Mouse (Mus musculus) heart, embryonic 14.5 days (tissue): ENCODE measurements around the gene Tfcp2l1. TPM values are rescaled to one million over a fixed set of nuclear protein-coding genes. Genes with fewer than 3 reads are reported as not detected.
"Not testable (repeated sequence)": the region's sequence is repeated elsewhere in the genome, so short reads cannot be mapped to it uniquely, and the experiment has no call there.

ENCODE experiments used
- ATAC-seq: fragments of 200-750 bp; cut with Nextera tagmentation; 2 replicates; pipeline ENCODE4 v1.8.0; 2017; ENCODE audit warnings: low read depth, moderate TSS enrichment; ENCODE audit not compliant: insufficient number of reproducible peaks, insufficient read depth, low FRiP score
- H3K27ac ChIP-seq, 2 experiments: fragments of 200-500 bp in 1 of 2; fragments of 300-500 bp in 1 of 2; sonication (generic) in 1 of 2; replicated peaks in 1 of 2; 2 replicates each; pipeline ENCODE4 v1.5.1; 2012 to 2014; ENCODE audit warnings: low read depth in 2 of 2, low read length in 2 of 2, control low read depth in 1 of 2, mild to moderate bottlenecking in 1 of 2, mixed read lengths in 1 of 2; ENCODE audit not compliant: control insufficient read depth in 1 of 2, insufficient read depth in 1 of 2
- H3K27me3 ChIP-seq: fragments of 300-500 bp; sonication (generic); 2 replicates; pipeline ENCODE4 v1.6.1; 2014; ENCODE audit warnings: mild to moderate bottlenecking, low read length, control low read depth; ENCODE audit not compliant: control insufficient read depth, insufficient read depth
- H3K36me3 ChIP-seq: fragments of 300-500 bp; sonication (generic); 2 replicates; pipeline ENCODE4 v1.6.1; 2014; ENCODE audit warnings: mild to moderate bottlenecking, control low read depth, low read length, mixed read lengths; ENCODE audit not compliant: control insufficient read depth, insufficient read depth
- H3K4me1 ChIP-seq, 2 experiments: fragments of 200-500 bp in 1 of 2; fragments of 300-500 bp in 1 of 2; sonication (generic) in 1 of 2; 2 replicates each; pipeline ENCODE4 v1.6.1; 2012 to 2014; ENCODE audit warnings: low read length in 2 of 2, control low read depth in 1 of 2, mixed read lengths in 1 of 2; ENCODE audit not compliant: control insufficient read depth in 2 of 2, insufficient read depth in 2 of 2
- H3K4me2 ChIP-seq: fragments of 300-500 bp; sonication (generic); 2 replicates; pipeline ENCODE4 v1.6.1; 2014; ENCODE audit warnings: mild to moderate bottlenecking, low read length
- H3K4me3 ChIP-seq, 2 experiments: fragments of 200-500 bp in 1 of 2; fragments of 300-500 bp in 1 of 2; sonication (generic) in 1 of 2; 2 replicates each; pipeline ENCODE4 v1.5.1; 2012 to 2014; ENCODE audit warnings: low read length in 2 of 2, mild to moderate bottlenecking in 2 of 2, control low read depth in 1 of 2, low read depth in 1 of 2, moderate library complexity in 1 of 2; ENCODE audit not compliant: control insufficient read depth in 1 of 2, insufficient read depth in 1 of 2
- H3K9ac ChIP-seq: fragments of 300-500 bp; sonication (generic); 2 replicates; pipeline ENCODE4 v1.6.1; 2014; ENCODE audit warnings: mild to moderate bottlenecking, low read length
- H3K9me3 ChIP-seq: fragments of 300-500 bp; sonication (generic); 2 replicates; pipeline ENCODE4 v1.6.1; 2016; ENCODE audit warnings: low read length, control low read depth; ENCODE audit not compliant: control insufficient read depth
- WGBS: fragments of 180-500 bp; shearing (Covaris S2); extraction: QIAGEN DNeasy Blood & Tissue Kit; methylation state at CpG from one replicate; pipeline ENCODE4 v1.1.7; 2014; 5-methylcytosine and 5-hydroxymethylcytosine counted together
- polyA plus RNA-seq: library from polyadenylated mRNA; unstranded; fragments of >200 nt; fragmentation: Nextera tagmentation; extraction: Ambion mirVana; gene quantifications from 2 replicates; pipeline ENCODE4 v1.2.1, GENCODE M21; 2014

Gene Tfcp2l1
- polyA plus RNA-seq, 1 experiment from 2014 or later: 1.3 TPM

- 82% methylated on average over 3 of the region's 3 CpGs for WGBS
- no peak for ATAC-seq
- Histone ChIP-seq H3K36me3 (peaks cover 100% of the 10 kb centered on the region), H3K4me1 (peaks cover 0 to 14% of the 10 kb centered on the region in 2 experiments; a peak in 3 of 4 replicates), H3K4me3 (no peak overlapping the region), H3K27ac (no peak overlapping the region), H3K9ac (no peak overlapping the region), H3K4me2 (no peak overlapping the region), H3K27me3 (no peaks in the 10 kb centered on the region), H3K9me3 (no peaks in the 10 kb centered on the region)
These were observed 29.4 kb upstream of the Tfcp2l1 start for GRCm38 (mm10) chr1:118598339-118598738.

- no peaks in the 10 kb centered on the region for H3K27me3 ChIP-seq
- ATAC-seq: no peak
- WGBS: 86% methylated on average over 3 of the region's 3 CpGs
- H3K4me2 ChIP-seq: no peak overlapping the region
- peaks cover 30% of the 10 kb centered on the region for H3K36me3 ChIP-seq
- no peak overlapping the region for H3K27ac ChIP-seq
- no peaks in the 10 kb centered on the region for H3K9me3 ChIP-seq
- H3K4me3 ChIP-seq: no peak overlapping the region
- H3K9ac ChIP-seq: no peak overlapping the region
- no peaks in the 10 kb centered on the region for H3K4me1 ChIP-seq
These were observed 14.0 kb upstream of the Tfcp2l1 start for GRCm38 (mm10) chr1:118613631-118614183.

GRCm38 (mm10) chr1:118621055-118621454 is 6.7 kb upstream of the Tfcp2l1 start:
- not testable (repeated sequence) for H3K36me3 ChIP-seq, H3K4me3 ChIP-seq, H3K4me2 ChIP-seq, H3K27ac ChIP-seq, H3K27me3 ChIP-seq, H3K9ac ChIP-seq, ATAC-seq, H3K9me3 ChIP-seq, H3K4me1 ChIP-seq
- WGBS: 90% methylated on average over 4 of the region's 5 CpGs

GRCm38 (mm10) chr1:118622857-118623256 is 4.9 kb upstream of the Tfcp2l1 start:
- no peak overlapping the region for H3K27ac ChIP-seq
- no peaks in the 10 kb centered on the region; the same call in 1 of the 2 replicates for H3K27me3 ChIP-seq
- H3K4me3 ChIP-seq: no peak overlapping the region
- no peak overlapping the region for H3K4me2 ChIP-seq
- no peaks in the 10 kb centered on the region for H3K36me3 ChIP-seq
- H3K9me3 ChIP-seq: no peaks in the 10 kb centered on the region
- ATAC-seq: no peak
- H3K4me1 ChIP-seq: no peaks in the 10 kb centered on the region; a peak in 1 of 4 replicates
- 48% methylated on average over 3 of the region's 3 CpGs for WGBS
- no peak overlapping the region for H3K9ac ChIP-seq

GRCm38 (mm10) chr1:118625461-118625860 is 2.3 kb upstream of the Tfcp2l1 start:
- Histone ChIP-seq H3K27me3 (peaks cover 8% of the 10 kb centered on the region; the same call in 1 of the 2 replicates), H3K27ac (no peak overlapping the region), H3K9me3 (no peaks in the 10 kb centered on the region), H3K4me2 (no peak overlapping the region), H3K4me3 (no peak overlapping the region), H3K9ac (no peak overlapping the region), H3K36me3 (no peaks in the 10 kb centered on the region), H3K4me1 (no peaks in the 10 kb centered on the region; a peak in 2 of 4 replicates)
- WGBS: 55% methylated on average over 6 of the region's 6 CpGs
- ATAC-seq: no peak

- 28% methylated on average over 2 of the region's 2 CpGs for WGBS
These were observed 1.8 kb upstream of the Tfcp2l1 start for GRCm38 (mm10) chr1:118625921-118626320.

GRCm38 (mm10) chr1:118626452-118626851 is 1.3 kb upstream of the Tfcp2l1 start:
- 75% methylated on average over 2 of the region's 2 CpGs for whole genome bisulfite sequencing
- Histone ChIP-seq H3K27me3 (peaks cover 8% of the 10 kb centered on the region; the same call in 1 of the 2 replicates), H3K9me3 (no peaks in the 10 kb centered on the region), H3K27ac (no peak overlapping the region), H3K4me2 (no peak overlapping the region), H3K36me3 (no peaks in the 10 kb centered on the region), H3K4me3 (no peak overlapping the region), H3K4me1 (no peaks in the 10 kb centered on the region; a peak in 2 of 4 replicates), H3K9ac (no peak overlapping the region)
- no peak for ATAC-seq

More at GRCm38 (mm10) chr1:118625921-118626320, 1.8 kb upstream of the Tfcp2l1 start:
- H3K9ac ChIP-seq: no peak overlapping the region
- H3K4me3 ChIP-seq: no peak overlapping the region
- no peak for ATAC-seq
- no peaks in the 10 kb centered on the region; a peak in 2 of 4 replicates for H3K4me1 ChIP-seq
- no peaks in the 10 kb centered on the region for H3K9me3 ChIP-seq
- no peak overlapping the region for H3K27ac ChIP-seq
- H3K36me3 ChIP-seq: no peaks in the 10 kb centered on the region
- H3K27me3 ChIP-seq: peaks cover 8% of the 10 kb centered on the region; the same call in 1 of the 2 replicates
- H3K4me2 ChIP-seq: no peak overlapping the region
